Mouse (Mus musculus) CH12.LX (cell line): ENCODE measurements around the gene Zfp229.

ENCODE experiments used
- CTCF ChIP-seq, 2 experiments: IDR thresholded peaks in 1 of 2; conservative IDR thresholded peaks in 1 of 2; 2 replicates each; pipeline ENCODE4 v1.5.1; 2011 to 2012; ENCODE audit warnings: low read depth in 2 of 2, low read length in 2 of 2, improper control_type of control experiment in 1 of 2, inconsistent platforms in 1 of 2, mild to moderate bottlenecking in 1 of 2, moderate library complexity in 1 of 2
- E2F4 ChIP-seq: IDR thresholded peaks from 2 replicates; pipeline ENCODE4 v1.6.1; 2011; ENCODE audit warnings: low read depth, low read length, improper control_type of control experiment; ENCODE audit not compliant: insufficient replicate concordance
- EP300 ChIP-seq: IDR thresholded peaks from 2 replicates; pipeline ENCODE4 v1.6.1; 2011; ENCODE audit warnings: low read length, improper control_type of control experiment
- KAT2A ChIP-seq: IDR thresholded peaks from 2 replicates; pipeline ENCODE4 v1.6.1; 2012; ENCODE audit warnings: low read length, improper control_type of control experiment, inconsistent platforms; ENCODE audit not compliant: insufficient replicate concordance
- MEF2A ChIP-seq: IDR thresholded peaks from 2 replicates; pipeline ENCODE4 v1.6.1; 2014; ENCODE audit warnings: low read depth, mild to moderate bottlenecking, inconsistent platforms, low read length, improper control_type of control experiment, borderline replicate concordance
- POLR2A ChIP-seq: IDR thresholded peaks from 2 replicates; pipeline ENCODE4 v1.6.1; 2011; ENCODE audit warnings: low read depth, mild to moderate bottlenecking, improper control_type of control experiment, low read length
- POLR2AphosphoS2 ChIP-seq: IDR thresholded peaks from 2 replicates; pipeline ENCODE4 v1.6.1; 2011; ENCODE audit warnings: low read depth, low read length, improper control_type of control experiment
- TCF12 ChIP-seq: IDR thresholded peaks from 2 replicates; pipeline ENCODE4 v1.6.1; 2014; ENCODE audit warnings: low read depth, mild to moderate bottlenecking, inconsistent platforms, low read length, improper control_type of control experiment
- USF2 ChIP-seq: conservative IDR thresholded peaks from 2 replicates; pipeline ENCODE4 v1.6.1; 2011; ENCODE audit warnings: low read depth, low read length, improper control_type of control experiment
- ZNF384 ChIP-seq: IDR thresholded peaks from 2 replicates; pipeline ENCODE4 v1.6.1; 2012; ENCODE audit warnings: low read depth, low read length, improper control_type of control experiment, inconsistent platforms

- no peak for TF ChIP-seq E2F4
- no peak for TF ChIP-seq EP300
- no peak for TF ChIP-seq CTCF (conservative IDR thresholded peaks at IDR 0.05 in 1 of 2, IDR thresholded peaks at IDR 0.05 in 1 of 2; ENCODE audit: low read depth in 2 of 2, low read length in 2 of 2)
- no peak for TF ChIP-seq POLR2A
- TF ChIP-seq POLR2AphosphoS2: no peak
- TF ChIP-seq USF2: no peak
- no peak for TF ChIP-seq ZNF384
- TF ChIP-seq TCF12: no peak
- TF ChIP-seq KAT2A: no peak
- TF ChIP-seq MEF2A: no peak
Observed at GRCm38 (mm10) chr17:21693342-21693741, 37.3 kb upstream of the Zfp229 start.
